Mouse (Mus musculus): ENCODE results near the gene Gpc6. TPM values are rescaled to one million over a fixed set of nuclear protein-coding genes. Genes with fewer than 3 reads are reported as not detected.

Gpc6 gene
- polyA plus RNA-seq, 1 experiment from 2014 or later: 19.3 TPM

DNA sequence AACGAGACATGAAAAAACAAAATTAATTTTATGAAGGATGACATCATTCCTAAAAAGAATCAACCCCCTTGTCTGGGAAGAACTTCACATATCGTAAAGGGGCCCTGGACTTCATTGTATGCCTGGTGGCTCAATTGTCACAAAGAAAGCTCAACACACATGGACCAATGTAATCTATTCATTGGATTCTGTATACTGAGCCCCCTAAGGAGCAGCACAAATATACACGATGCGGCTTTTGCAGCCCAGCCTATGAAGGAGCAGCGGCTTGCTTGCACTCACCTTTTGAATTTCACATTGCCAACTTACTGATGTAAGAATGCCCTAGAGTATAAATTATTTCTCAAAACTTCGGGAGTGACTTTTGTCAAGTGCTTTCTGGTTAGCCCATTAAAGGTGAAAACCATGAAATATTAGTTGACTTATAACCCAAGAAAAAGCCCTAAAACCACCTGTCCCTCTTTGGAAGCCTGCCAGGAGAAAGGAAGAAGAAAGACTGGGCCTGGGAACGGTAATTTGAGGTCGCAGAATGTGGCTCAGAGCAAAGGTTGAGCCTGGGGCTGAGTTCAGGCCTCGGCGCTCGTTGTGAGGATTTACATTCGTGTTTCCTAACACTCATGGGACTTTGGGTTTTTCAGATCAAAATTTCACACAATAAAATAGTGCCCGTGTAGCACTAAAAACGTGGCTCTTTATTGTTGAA is 709.3 kb downstream of the Gpc6 start:
- H3K9me3 ChIP-seq (ENCODE audit: control insufficient read depth, low read length): no peaks in the 10 kb centered on the region
- no peak for ATAC-seq
- no peak overlapping the region for H3K4me2 ChIP-seq (ENCODE audit: low read length)
- no peaks in the 10 kb centered on the region for H3K36me3 ChIP-seq (ENCODE audit: control insufficient read depth, insufficient read depth, low read length)
- WGBS: 77% methylated on average over 14 of the region's 14 CpGs
- H3K9ac ChIP-seq (ENCODE audit: low read depth, low read length): no peak overlapping the region
- H3K4me3 ChIP-seq (ENCODE audit: low read length): no peak overlapping the region
- no peak overlapping the region for H3K27ac ChIP-seq (ENCODE audit: low read depth, low read length)
- H3K27me3 ChIP-seq (replicated peaks; ENCODE audit: control insufficient read depth, insufficient read depth, low read length): no peaks in the 10 kb centered on the region
- H3K4me1 ChIP-seq (ENCODE audit: control insufficient read depth, insufficient read depth, low read depth, low read length): no peaks in the 10 kb centered on the region

DNA sequence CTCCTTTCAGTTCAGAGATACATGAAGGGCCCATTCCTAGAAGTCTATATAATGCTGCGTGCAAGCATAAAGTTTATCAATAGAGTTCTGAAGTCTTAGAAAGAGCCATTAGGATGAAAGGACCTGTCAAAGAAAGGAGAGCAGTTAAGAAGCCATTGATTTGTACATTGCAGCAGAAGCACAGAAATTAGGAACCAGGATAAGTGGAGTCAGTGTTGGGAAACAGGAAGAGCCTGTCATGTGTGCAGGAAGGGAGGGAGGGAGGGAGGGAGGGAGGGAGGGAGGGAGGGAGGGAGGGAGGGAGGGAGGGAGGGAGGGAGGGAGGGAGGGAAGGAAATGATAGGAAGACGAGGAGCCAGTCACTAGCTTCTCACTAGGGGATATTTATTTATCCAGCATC is 716.7 kb downstream of the Gpc6 start:
- no peak overlapping the region for H3K4me2 ChIP-seq (ENCODE audit: low read length)
- H3K27ac ChIP-seq (ENCODE audit: low read depth, low read length): no peak overlapping the region
- WGBS: 69% methylated on average over 2 of the region's 2 CpGs
- H3K9ac ChIP-seq (ENCODE audit: low read depth, low read length): no peak overlapping the region
- no peaks in the 10 kb centered on the region for H3K9me3 ChIP-seq (ENCODE audit: control insufficient read depth, low read length)
- ATAC-seq: no peak
- no peaks in the 10 kb centered on the region for H3K4me1 ChIP-seq (ENCODE audit: control insufficient read depth, insufficient read depth, low read depth, low read length)
- no peaks in the 10 kb centered on the region for H3K27me3 ChIP-seq (replicated peaks; ENCODE audit: control insufficient read depth, insufficient read depth, low read length)
- H3K36me3 ChIP-seq (ENCODE audit: control insufficient read depth, insufficient read depth, low read length): no peaks in the 10 kb centered on the region
- H3K4me3 ChIP-seq (ENCODE audit: low read length): no peak overlapping the region

DNA sequence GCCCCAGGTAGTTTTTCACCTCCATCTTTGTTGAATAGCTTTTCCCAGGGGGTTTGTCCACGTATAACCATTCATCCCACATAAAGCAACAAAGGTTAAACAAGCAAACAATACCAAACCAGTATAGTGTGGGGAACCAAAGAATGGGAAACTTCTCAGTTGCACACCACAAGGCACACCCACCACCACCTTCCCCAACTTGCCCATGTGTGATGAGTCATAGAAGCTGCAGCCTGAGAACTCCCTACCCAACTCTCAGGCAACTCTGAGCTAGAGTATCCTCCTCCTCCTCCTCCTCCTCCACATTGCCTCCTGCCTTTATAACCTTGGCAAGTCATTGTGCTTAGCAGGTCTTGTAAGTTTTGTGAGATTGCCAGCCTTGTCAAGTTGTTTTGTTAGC is 718.0 kb downstream of the Gpc6 start:
- H3K36me3 ChIP-seq (ENCODE audit: control insufficient read depth, insufficient read depth, low read length): no peaks in the 10 kb centered on the region
- no peak overlapping the region for H3K9ac ChIP-seq (ENCODE audit: low read depth, low read length)
- H3K27ac ChIP-seq (ENCODE audit: low read depth, low read length): no peak overlapping the region
- WGBS: 70% methylated on average over 1 of the region's 1 CpGs
- no peak overlapping the region for H3K4me2 ChIP-seq (ENCODE audit: low read length)
- no peak for ATAC-seq
- no peaks in the 10 kb centered on the region for H3K9me3 ChIP-seq (ENCODE audit: control insufficient read depth, low read length)
- H3K4me1 ChIP-seq (ENCODE audit: control insufficient read depth, insufficient read depth, low read depth, low read length): no peaks in the 10 kb centered on the region
- H3K4me3 ChIP-seq (ENCODE audit: low read length): no peak overlapping the region
- no peaks in the 10 kb centered on the region for H3K27me3 ChIP-seq (replicated peaks; ENCODE audit: control insufficient read depth, insufficient read depth, low read length)

DNA sequence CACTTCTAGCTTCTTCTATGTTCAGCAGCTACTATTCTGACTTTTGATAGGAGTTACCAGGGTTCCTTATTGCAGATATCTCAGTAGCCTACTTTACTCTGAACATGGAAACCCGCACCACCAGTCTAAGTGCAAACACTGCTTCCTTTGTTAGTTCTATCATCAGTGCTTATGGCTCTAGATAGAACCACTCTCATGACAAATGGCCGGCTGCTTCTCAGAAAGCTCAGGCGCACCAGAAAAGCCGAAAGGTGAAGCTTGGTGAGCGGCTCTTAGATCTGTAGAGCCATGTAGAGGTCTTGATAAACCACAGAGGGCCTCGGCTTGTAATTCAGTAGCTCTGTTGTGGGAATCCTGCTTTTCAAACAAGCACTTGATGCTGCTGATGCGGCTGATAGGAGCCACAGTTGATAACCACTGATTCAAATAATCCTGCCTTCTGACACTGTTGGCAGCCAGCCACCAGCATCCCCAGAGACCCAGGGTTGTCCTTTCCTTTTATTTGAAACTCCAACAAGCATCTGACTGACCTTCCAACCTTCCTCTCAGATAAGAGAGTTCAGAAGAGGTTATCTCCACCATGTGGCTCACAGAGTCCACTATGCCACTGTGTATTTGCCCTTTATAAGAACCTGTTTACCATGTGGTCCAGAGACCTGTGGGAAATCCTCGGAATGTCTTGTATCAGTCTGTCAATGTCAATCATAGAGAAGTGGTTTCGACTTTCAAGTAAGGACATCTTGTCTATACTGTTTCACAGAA is 723.3 kb downstream of the Gpc6 start:
- H3K9me3 ChIP-seq (ENCODE audit: control insufficient read depth, low read length): no peaks in the 10 kb centered on the region
- H3K36me3 ChIP-seq (ENCODE audit: control insufficient read depth, insufficient read depth, low read length): no peaks in the 10 kb centered on the region
- no peak overlapping the region for H3K9ac ChIP-seq (ENCODE audit: low read depth, low read length)
- H3K4me1 ChIP-seq (ENCODE audit: control insufficient read depth, insufficient read depth, low read depth, low read length): no peaks in the 10 kb centered on the region
- ATAC-seq: no peak
- 83% methylated on average over 9 of the region's 9 CpGs for WGBS
- no peak overlapping the region for H3K4me3 ChIP-seq (ENCODE audit: low read length)
- H3K27me3 ChIP-seq (replicated peaks; ENCODE audit: control insufficient read depth, insufficient read depth, low read length): no peaks in the 10 kb centered on the region
- no peak overlapping the region for H3K4me2 ChIP-seq (ENCODE audit: low read length)
- H3K27ac ChIP-seq (ENCODE audit: low read depth, low read length): no peak overlapping the region

DNA sequence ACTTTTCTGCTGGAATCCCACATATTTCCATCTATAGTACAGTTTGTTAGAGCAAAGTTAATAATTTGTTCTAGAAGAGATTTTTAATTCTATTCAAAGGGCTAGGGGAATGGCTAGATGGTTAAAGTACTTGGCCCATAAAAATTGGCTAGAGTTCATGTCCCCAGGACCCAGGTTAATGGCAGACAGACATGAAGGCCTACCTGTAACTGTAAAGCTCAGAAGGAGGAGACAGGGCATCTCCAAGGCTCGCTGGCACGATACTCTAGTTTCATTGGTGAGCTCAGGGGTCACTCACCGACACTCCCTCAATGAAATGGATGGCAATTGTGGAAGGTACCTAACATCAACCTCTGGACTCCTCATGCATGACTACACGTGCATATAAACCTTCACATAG is 725.0 kb downstream of the Gpc6 start:
- H3K9ac ChIP-seq (ENCODE audit: low read depth, low read length): no peak overlapping the region
- no peak overlapping the region for H3K27ac ChIP-seq (ENCODE audit: low read depth, low read length)
- 92% methylated on average over 4 of the region's 4 CpGs for WGBS
- no peaks in the 10 kb centered on the region for H3K36me3 ChIP-seq (ENCODE audit: control insufficient read depth, insufficient read depth, low read length)
- no peak overlapping the region for H3K4me2 ChIP-seq (ENCODE audit: low read length)
- ATAC-seq: no peak
- H3K27me3 ChIP-seq (replicated peaks; ENCODE audit: control insufficient read depth, insufficient read depth, low read length): no peaks in the 10 kb centered on the region
- H3K4me3 ChIP-seq (ENCODE audit: low read length): no peak overlapping the region
- H3K9me3 ChIP-seq (ENCODE audit: control insufficient read depth, low read length): no peaks in the 10 kb centered on the region
- H3K4me1 ChIP-seq (ENCODE audit: control insufficient read depth, insufficient read depth, low read depth, low read length): no peaks in the 10 kb centered on the region

DNA sequence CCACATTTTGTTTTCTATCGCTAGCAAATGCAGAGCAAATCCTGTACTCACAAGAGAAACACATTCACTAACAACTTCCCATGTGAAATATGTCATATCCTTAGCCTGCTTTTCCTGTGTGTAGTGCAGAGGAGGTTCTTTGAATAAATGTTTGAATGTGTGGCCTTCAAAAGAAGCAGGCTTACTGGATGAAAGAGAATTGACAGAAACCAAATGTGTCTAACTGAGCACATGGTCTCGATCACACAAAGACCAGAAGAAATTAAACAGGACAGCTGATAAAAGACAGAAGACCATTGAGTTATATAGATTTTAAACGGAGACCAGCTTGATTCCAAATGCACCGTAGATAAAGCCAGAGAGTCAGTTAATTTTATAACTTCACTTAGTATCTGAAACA is 726.2 kb downstream of the Gpc6 start:
- Histone ChIP-seq H3K4me3 (ENCODE audit: low read length) (no peak overlapping the region), H3K27ac (ENCODE audit: low read depth, low read length) (no peak overlapping the region), H3K9me3 (ENCODE audit: control insufficient read depth, low read length) (no peaks in the 10 kb centered on the region), H3K4me1 (ENCODE audit: control insufficient read depth, insufficient read depth, low read depth, low read length) (no peaks in the 10 kb centered on the region), H3K36me3 (ENCODE audit: control insufficient read depth, insufficient read depth, low read length) (no peaks in the 10 kb centered on the region), H3K9ac (ENCODE audit: low read depth, low read length) (no peak overlapping the region), H3K27me3 (replicated peaks; ENCODE audit: control insufficient read depth, insufficient read depth, low read length) (no peaks in the 10 kb centered on the region), H3K4me2 (ENCODE audit: low read length) (no peak overlapping the region)
- 85% methylated on average over 4 of the region's 4 CpGs for WGBS
- no peak for ATAC-seq

DNA sequence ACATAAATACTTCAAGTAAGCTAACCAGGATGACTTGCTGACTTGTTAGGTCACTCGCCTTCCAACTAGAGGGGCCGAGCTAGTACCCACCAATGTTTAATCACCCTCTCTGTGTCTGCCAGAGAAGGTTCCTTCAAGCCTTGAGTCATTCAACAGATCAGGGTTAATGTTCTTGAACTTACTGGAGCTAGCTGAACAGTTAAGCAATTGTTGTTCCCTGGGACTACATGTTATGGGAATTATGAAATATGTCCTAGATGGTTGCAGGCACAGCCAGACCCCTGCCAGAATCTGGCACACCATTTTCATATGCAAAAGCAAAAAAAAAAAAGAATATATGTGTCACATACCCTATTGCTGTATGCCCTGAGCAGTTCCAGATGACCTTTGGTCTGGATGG is 726.8 kb downstream of the Gpc6 start:
- Histone ChIP-seq H3K27me3 (replicated peaks; ENCODE audit: control insufficient read depth, insufficient read depth, low read length) (no peaks in the 10 kb centered on the region), H3K27ac (ENCODE audit: low read depth, low read length) (no peak overlapping the region), H3K4me2 (ENCODE audit: low read length) (no peak overlapping the region), H3K9ac (ENCODE audit: low read depth, low read length) (no peak overlapping the region), H3K4me3 (ENCODE audit: low read length) (no peak overlapping the region), H3K36me3 (ENCODE audit: control insufficient read depth, insufficient read depth, low read length) (no peaks in the 10 kb centered on the region), H3K9me3 (ENCODE audit: control insufficient read depth, low read length) (no peaks in the 10 kb centered on the region), H3K4me1 (ENCODE audit: control insufficient read depth, insufficient read depth, low read depth, low read length) (no peaks in the 10 kb centered on the region)
- WGBS: 91% methylated on average over 2 of the region's 2 CpGs
- no peak for ATAC-seq

DNA sequence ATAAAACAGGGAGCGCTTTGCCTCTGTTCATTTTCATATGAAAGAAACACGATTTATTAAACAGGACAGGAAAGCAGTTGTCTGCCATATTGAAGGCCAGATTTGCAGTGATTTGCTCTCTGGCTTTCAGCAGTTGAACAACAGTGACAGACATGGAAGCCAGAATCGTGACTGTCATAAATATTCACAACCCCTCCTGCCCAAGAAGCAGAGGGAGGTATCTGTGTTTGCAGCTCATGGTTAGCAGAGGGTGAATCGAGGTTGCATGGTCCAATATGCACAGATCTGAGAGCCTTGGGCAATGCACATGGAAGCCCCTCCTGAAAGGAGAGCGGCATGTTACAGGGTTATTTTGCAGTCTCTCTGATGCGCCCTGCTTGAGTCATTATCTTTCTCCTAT is 730.3 kb downstream of the Gpc6 start:
- Histone ChIP-seq H3K27me3 (replicated peaks; ENCODE audit: control insufficient read depth, insufficient read depth, low read length) (no peaks in the 10 kb centered on the region), H3K4me3 (ENCODE audit: low read length) (no peak overlapping the region), H3K27ac (ENCODE audit: low read depth, low read length) (no peak overlapping the region), H3K4me1 (ENCODE audit: control insufficient read depth, insufficient read depth, low read depth, low read length) (no peaks in the 10 kb centered on the region), H3K36me3 (ENCODE audit: control insufficient read depth, insufficient read depth, low read length) (no peaks in the 10 kb centered on the region), H3K4me2 (ENCODE audit: low read length) (no peak overlapping the region), H3K9ac (ENCODE audit: low read depth, low read length) (no peak overlapping the region), H3K9me3 (ENCODE audit: control insufficient read depth, low read length) (no peaks in the 10 kb centered on the region)
- peak; percentile 69 for ATAC-seq
- 64% methylated on average over 6 of the region's 6 CpGs for WGBS

DNA sequence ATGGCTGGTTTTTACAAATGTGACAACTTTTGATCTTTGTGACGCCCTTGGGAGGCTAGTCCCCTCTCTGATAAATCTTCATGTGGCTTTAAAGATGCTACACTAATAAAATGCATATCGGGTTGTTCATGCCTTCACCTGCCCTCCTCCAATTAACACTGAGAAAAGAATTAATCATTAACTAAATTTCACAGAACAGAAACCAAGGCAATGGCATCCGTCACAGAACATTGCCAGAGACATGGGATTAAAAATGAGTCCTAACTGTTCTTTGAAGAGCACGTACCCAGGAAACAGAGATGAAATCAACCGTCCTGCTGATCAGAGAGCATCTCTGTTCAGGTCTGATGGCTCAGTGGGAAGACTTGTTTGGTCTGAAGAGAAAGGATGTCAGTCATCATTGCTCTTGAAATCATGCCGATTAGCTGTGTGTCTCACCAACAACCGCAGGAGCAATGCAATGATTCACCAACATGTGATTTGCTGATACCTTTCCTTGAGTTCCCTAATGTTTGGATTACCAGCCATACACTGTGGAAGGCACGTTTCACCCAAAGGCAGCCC is 734.2 kb downstream of the Gpc6 start:
- H3K9ac ChIP-seq (ENCODE audit: low read depth, low read length): no peak overlapping the region
- no peak for ATAC-seq
- no peaks in the 10 kb centered on the region for H3K27me3 ChIP-seq (replicated peaks; ENCODE audit: control insufficient read depth, insufficient read depth, low read length)
- no peak overlapping the region for H3K4me3 ChIP-seq (ENCODE audit: low read length)
- WGBS: 83% methylated on average over 8 of the region's 8 CpGs
- H3K36me3 ChIP-seq (ENCODE audit: control insufficient read depth, insufficient read depth, low read length): no peaks in the 10 kb centered on the region
- no peak overlapping the region for H3K27ac ChIP-seq (ENCODE audit: low read depth, low read length)
- H3K4me2 ChIP-seq (ENCODE audit: low read length): no peak overlapping the region
- no peaks in the 10 kb centered on the region for H3K9me3 ChIP-seq (ENCODE audit: control insufficient read depth, low read length)
- no peaks in the 10 kb centered on the region for H3K4me1 ChIP-seq (ENCODE audit: control insufficient read depth, insufficient read depth, low read depth, low read length)
